Mouse (Mus musculus): ENCODE measurements around the gene Zfp981.

- TF ChIP-seq GATA1 (IDR thresholded peaks at IDR 0.05; ENCODE audit: borderline replicate concordance, low read length) (no peak), FLI1 (IDR thresholded peaks at IDR 0.05; ENCODE audit: low read length) (no peak)
Measured at GRCm38 (mm10) chr4:146492851-146493250, 9.0 kb upstream of the Zfp981 start.

All from megakaryocyte, embryonic 14.5 days (primary cell).